Mouse (Mus musculus) heart, postnatal 4 days (tissue): ENCODE measurements around the gene Gm5737. TPM values are rescaled to one million over a fixed set of nuclear protein-coding genes. Genes with fewer than 3 reads are reported as not detected.

ENCODE experiments used
- DNase-seq: peaks from one replicate; pipeline ENCODE4 v3.0.0; 2021
- total RNA-seq, 2 experiments: library from RNA; stranded (reverse); gene quantifications; 2 replicates each; pipeline ENCODE4 v1.2.3; 2021

Gm5737 gene
- total RNA-seq, 2 experiments from 2014 or later: not detected

DNA sequence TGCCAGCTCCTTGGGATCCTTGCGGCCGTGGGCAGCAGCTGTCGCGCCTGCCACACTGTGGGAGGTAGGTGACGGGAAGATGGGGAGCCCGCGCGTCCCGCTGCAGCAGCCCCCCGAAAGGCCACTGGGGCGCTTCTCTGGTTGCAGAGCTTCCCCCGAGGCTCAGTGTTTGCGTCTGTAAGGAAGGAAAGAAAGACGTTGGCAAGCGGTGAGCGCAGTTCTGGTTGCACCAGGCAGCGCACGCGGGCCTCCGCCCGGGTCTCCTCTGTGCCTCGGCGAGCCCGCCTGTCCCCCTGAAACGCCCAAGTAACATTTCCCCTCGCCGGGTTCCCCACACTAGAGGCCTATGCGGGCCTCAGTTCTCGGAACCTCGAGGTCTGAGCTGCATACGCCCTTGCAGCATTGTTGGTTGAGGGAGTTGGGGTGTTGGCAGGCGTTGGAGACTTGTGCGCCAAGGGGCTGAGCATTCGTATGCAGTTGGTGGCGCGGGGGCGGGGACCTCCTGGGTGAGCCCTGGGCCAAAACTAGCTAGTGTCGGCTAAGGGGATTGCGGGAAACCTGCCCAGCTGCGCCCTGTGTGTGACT lies 31.0 kb downstream of the Gm5737 start:
- peak; percentile 92 for DNase-seq

DNA sequence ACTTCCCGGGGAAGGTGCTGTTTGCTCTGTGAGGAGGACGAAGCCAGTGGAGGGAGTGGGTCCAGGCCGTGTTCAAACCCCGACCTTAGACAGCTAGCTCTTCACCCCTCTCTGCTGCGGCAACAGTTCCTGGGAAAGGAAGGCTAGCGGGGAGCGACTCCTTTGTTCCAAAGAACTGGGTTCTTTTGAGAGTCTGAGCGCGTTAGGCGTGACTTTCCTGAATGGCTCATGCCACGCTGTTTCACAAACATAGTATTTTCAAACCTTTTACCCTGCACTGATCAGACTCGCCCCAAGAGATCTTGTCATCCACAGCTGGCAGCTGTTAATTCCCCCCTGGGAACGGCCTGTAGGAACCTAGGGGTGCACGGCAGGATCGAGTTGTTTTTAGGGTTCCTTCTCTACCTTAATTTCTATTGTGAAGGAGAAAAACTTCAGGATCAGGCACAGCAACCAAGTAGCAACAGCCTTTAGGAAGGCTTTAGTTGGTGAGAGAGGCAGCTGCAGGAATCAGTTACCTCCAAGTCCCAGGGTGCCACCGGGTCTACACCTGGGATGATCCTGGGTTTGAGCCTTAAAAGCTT lies 31.8 kb downstream of the Gm5737 start:
- peak; percentile 23 for DNase-seq

DNA sequence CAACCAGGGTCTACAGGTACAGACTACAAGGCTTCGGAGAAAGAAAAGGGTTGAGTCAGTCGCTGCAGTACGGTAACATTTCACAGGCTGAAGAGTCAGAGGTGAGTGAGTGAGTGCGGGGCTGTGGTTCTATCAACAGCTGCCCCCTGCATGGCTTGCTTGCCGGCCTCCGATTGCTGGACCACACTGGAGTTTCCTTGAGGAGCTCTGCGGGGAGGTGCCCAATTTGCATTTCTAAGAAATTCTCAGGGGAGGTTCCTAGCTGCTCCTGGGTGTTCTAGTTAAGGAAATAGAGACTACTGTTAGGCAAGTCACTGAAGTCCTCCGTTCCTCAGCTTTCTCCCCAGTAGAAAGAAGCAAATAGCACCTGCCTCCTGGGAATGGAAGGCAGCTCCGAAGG lies 32.5 kb downstream of the Gm5737 start:
- no peak for DNase-seq

GRCm38 (mm10) chr7:120848831-120849512 lies 36.8 kb downstream of the Gm5737 start:
- no peak for DNase-seq

GRCm38 (mm10) chr7:120850165-120850564 lies 38.0 kb downstream of the Gm5737 start:
- DNase-seq: no peak

- no peak for DNase-seq
Observed at GRCm38 (mm10) chr7:120859854-120860253, 47.7 kb downstream of the Gm5737 start.

DNA sequence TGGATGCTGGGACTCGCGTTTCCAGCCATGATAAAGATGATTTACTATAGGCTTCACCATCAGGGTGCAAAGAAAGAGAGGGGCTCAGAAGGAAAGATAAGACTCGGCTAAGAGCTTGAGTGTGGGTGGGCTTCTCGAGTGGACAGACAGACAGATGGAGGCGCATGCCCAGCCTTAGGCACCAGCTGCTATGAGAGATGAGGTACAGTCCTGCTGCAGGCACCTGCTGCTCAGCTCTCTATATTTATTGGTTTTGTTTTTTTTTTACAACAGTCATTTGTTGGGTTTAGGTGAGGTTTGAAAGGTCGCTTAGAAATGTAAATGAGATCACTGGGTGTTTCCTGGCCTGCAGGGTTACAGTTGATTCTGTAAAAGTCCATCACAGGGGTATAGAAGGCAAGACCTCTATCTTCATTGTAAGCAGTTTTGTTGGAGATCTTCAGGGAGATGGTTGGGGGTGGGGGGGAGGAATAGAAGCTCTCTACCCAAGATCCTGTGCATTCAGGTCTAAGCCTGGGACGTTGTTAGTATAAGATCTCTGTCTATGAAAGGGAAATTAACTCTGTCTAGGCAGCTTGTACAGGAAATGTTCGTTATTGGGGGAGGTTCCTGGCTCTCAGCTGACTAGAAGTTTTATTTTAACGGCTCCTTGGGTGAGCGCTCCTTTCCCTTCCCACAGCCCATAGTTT lies 48.8 kb downstream of the Gm5737 start:
- no peak for DNase-seq

DNA sequence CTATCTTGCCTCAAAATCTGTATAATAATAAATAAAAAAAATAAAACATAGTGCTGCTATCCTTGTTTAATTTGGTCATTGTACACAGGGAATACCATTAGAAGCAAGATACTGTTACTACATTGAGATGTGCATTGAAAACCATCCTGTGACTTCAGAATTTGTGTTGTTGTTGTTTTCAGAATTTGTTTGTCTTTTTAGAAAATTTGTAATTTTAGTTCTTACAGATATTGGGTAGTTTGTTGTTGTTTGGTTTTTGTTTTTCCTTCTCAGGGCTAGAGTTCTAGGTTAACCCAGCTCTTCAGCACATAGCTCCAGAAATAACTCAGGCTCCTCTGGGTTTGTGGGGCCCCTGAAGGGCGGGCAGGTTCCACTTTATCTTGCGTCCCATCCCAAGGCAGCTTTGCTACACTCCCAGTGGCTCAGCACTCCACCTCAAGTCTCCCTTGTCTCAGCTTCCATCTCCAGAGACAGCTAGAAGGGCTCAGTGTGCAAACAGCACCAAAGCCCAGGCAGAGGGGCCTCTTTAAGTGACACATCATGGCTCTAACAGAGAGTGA lies 49.4 kb downstream of the Gm5737 start:
- no peak for DNase-seq

- DNase-seq: no peak
Observed at GRCm38 (mm10) chr7:120862196-120862595, 50.0 kb downstream of the Gm5737 start.

DNA sequence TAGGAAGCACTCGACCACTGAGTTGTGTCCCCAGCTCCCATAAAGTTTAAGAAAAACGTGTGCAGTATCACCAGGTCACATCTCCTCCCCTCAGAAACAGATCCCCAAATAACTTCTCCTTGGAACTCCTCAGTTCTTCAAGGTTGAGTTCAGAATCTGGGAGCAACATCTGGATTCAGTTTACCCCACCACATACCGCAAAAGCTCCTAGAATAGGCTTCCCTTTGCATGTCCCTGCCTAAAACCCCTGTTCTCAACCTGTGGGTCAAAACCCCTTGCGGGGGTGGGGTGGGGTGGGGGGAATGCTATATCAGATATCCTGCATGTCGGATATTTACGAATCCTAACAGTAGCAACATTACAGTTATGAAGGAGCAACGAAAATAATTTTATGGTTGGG lies 50.5 kb downstream of the Gm5737 start:
- DNase-seq: no peak

GRCm38 (mm10) chr7:120863476-120863875 lies 51.3 kb downstream of the Gm5737 start:
- no peak for DNase-seq

GRCm38 (mm10) chr7:120865100-120865499 lies 52.9 kb downstream of the Gm5737 start:
- DNase-seq: peak; percentile 69

DNA sequence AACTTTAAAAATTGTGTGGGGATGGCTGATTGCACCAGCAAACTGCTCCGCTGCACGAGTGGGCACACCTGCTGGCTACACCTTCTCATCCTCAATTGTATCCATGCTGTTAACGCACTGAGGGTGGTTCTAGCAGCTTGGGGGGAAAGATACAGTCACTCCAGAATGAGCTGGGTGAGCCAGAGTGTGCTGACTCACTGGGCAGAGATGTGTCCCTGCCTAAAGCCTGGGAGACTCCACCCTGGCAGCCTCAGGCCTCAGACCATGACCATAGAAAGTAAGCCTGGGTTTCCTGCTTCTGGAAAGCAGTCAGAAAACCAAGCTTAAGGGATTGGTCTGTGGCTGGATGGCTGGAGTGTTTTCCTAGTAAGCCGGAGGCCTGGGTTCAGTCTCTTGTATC lies 53.7 kb downstream of the Gm5737 start:
- DNase-seq: peak; percentile 64

GRCm38 (mm10) chr7:120866684-120867083 lies 54.5 kb downstream of the Gm5737 start:
- no peak for DNase-seq

- DNase-seq: no peak
Observed at GRCm38 (mm10) chr7:120867720-120868119, 55.6 kb downstream of the Gm5737 start.

DNA sequence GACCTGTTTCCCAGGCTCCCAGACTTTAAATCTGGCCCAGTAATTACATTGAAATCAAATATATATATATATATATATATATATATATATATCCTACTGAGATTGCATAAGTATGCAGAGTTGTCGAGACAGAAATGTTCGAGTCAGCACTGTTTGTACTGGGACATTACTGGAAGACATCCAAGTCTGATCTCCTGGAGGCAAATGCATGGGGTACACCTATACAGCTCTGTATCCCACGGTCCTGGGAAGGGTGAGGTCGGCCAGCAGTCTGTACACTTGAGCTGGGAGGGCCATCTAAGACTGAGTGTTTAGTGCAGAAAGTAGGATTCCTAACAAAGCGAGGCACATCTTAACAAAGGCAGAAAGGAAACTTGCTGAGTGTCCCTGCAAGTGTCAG lies 57.7 kb downstream of the Gm5737 start:
- no peak for DNase-seq

DNA sequence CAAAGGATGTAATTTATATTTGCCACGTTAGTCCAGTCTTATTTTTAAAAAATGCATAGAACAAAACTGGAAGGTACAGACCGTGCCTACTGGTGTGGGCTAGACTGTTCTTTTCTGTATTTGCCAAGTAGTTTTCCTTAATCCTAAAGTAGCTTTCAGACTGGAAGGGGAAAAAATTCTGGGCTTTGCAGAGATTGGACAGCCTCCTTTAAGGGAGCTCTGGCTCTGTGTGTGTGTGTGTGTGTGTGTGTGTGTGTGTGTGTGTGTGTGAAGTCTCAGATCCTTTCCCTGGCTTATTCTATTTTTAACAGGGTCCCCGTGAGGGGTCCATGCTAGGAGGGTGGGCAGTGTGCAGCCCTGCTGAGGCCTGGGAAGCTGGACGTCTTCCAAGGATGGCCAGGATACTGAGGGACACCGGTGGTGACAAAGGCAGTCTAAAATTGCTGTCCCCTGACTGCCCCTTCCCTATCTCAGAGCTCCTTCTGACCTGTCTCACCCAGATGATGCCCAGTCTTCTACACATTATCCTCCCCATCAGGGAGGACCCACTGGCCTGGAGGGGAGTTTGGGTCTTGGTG lies 58.4 kb downstream of the Gm5737 start:
- DNase-seq: peak; percentile 21

DNA sequence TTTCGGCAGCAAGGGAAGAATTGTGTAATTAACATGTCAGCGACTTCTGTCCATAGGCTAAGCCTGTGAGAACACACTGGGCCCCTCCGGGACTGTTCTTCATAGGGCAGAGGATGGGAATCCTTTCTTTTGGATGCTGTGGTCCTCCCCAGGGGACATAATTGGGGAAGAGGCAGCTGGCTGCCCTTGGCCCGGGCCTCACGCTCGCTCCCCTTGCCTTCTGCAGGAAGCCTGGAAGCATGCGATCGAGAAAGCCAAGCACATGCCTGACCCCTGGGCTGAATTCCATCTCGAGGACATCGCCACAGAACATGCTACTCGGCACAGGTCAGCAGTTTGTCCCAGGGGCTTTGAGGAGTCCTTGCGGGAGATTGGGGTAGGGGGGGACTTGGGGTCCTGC lies 60.9 kb downstream of the Gm5737 start:
- DNase-seq: peak; percentile 32

DNA sequence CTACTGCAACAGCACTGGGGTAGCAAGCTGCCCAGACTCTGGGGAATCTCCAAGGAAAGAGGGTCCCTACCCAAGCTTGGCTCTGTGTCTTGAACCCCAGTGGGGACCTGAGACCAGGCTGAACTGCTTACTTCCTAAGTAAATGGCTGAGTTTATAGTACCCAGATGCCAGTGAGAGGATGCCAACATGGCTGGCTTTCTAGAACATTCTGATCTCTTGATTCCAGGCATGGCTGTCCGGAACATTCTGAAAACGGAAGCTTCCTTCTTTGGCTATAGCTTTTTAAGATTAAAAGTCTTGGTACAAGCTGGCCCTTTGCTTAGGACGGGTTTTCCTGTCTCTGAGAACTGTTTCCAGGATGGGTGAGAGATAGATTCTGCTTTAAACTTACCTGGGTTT lies 61.9 kb downstream of the Gm5737 start:
- no peak for DNase-seq

DNA sequence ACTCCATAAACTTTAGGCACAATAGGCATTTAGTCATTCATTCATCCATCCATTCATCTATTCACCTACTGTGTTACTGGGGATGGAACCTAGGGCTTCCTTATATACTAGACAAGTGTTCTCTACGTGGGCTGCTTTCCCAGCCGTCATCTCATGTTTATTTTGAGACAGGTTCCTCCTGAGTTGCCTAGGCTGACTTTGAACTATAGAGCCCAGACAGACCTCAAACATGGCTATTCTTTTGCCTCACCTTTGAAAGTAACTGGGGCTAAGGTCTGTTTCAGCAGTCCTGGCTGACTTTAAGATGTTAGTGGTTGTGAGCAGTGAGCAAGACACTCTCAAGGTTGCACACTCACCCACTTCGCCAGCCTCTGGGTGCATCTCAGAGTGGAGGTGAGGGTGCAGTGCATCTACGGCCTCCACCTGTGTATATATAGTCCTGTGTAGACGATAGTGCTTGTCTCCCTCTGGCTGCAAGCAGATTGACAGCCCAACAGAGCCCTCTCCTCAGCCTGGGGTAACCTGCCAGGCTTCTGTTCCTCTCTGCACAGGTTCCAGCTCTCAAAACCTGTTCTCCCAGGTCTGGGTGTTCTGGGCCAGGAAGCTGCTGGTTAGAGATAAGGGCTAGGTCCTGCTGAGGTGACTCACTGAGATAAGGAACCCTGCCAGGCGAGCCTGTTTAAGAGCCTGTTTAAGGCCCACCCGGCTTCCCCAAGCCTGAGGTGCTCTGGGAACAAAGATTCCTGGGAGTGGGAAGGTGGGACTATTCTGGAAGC lies 62.8 kb downstream of the Gm5737 start:
- DNase-seq: no peak

GRCm38 (mm10) chr7:120875540-120876388 lies 63.6 kb downstream of the Gm5737 start:
- DNase-seq: no peak
